Mouse (Mus musculus) myocyte (in vitro differentiated cells): ENCODE results near the gene Pbx1.

Source experiments
- MAX ChIP-seq: IDR thresholded peaks from one replicate; pipeline ENCODE4 v1.6.1; 2011; ENCODE audit warnings: low read depth, mild to moderate bottlenecking, control low read depth
- USF1 ChIP-seq: IDR thresholded peaks from one replicate; pipeline ENCODE4 v1.6.1; 2011; ENCODE audit warnings: low read depth, mild to moderate bottlenecking, control low read depth, moderate library complexity

DNA sequence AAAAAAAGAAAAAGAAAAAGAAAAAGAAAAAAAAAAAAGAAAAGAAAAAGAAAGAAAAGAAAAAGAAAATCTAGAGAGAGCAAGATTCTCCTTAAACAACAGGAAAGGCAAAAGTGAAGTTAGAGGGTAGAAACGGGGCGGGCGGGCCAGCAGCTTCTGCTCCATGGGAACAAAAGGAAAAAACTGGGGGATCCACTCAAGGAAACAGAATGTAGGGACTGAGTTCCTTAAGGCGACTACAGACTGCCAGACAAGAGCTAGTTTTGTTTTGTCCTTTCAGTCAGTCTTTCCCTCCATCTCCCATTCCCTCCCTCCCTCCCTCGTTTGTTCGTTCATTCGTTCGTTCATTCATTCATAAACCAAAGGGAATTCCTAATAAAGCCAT is 25.8 kb downstream of the Pbx1 start:
- TF ChIP-seq USF1 (no peak), MAX (no peak)
